Mouse (Mus musculus): Measurements from ENCODE around the gene Gm10053. TPM values are rescaled to one million over a fixed set of nuclear protein-coding genes. Genes with fewer than 3 reads are reported as not detected.

Gene Gm10053
- polyA plus RNA-seq, 1 experiment from 2014 or later: 603 TPM

GRCm38 (mm10) chr19:24873873-24874272 lies 1.6 kb upstream of the Gm10053 start:
- Histone ChIP-seq H3K27me3 (replicated peaks) (peaks cover 6% of the 10 kb centered on the region), H3K36me3 (no peaks in the 10 kb centered on the region), H3K9ac (no peak overlapping the region), H3K4me3 (no peak overlapping the region), H3K4me1 (peaks cover 26% of the 10 kb centered on the region), H3K4me2 (no peak overlapping the region), H3K27ac (replicated peaks) (no peak overlapping the region), H3K9me3 (peaks cover 6% of the 10 kb centered on the region; the same call in 1 of the 2 replicates)
- WGBS: 28% methylated on average over 2 of the region's 2 CpGs
- ATAC-seq (ENCODE audit: extremely low read depth, insufficient number of reproducible peaks, low FRiP score, low TSS enrichment): no peak

- H3K9ac ChIP-seq: no peak overlapping the region
- H3K9me3 ChIP-seq: peaks cover 6% of the 10 kb centered on the region; the same call in 1 of the 2 replicates
- peaks cover 18% of the 10 kb centered on the region; the same call in 1 of the 2 replicates for H3K27me3 ChIP-seq (replicated peaks)
- H3K4me2 ChIP-seq: no peak overlapping the region
- H3K27ac ChIP-seq (replicated peaks): no peak overlapping the region
- WGBS: 49% methylated on average over 4 of the region's 4 CpGs
- peaks cover 13% of the 10 kb centered on the region for H3K4me1 ChIP-seq
- no peak for ATAC-seq (ENCODE audit: extremely low read depth, insufficient number of reproducible peaks, low FRiP score, low TSS enrichment)
- H3K4me3 ChIP-seq: no peak overlapping the region
- no peaks in the 10 kb centered on the region for H3K36me3 ChIP-seq
Observed at GRCm38 (mm10) chr19:24881237-24881636, 5.8 kb downstream of the Gm10053 start.

- peaks cover 45% of the 10 kb centered on the region for H3K27me3 ChIP-seq (replicated peaks)
- no peak overlapping the region for H3K4me3 ChIP-seq
Observed at GRCm38 (mm10) chr19:24885504-24885903, 10.0 kb downstream of the Gm10053 start.

GRCm38 (mm10) chr19:24886888-24887287 lies 11.4 kb downstream of the Gm10053 start:
- no peak for ATAC-seq (ENCODE audit: extremely low read depth, insufficient number of reproducible peaks, low FRiP score, low TSS enrichment)
- 78% methylated on average over 3 of the region's 3 CpGs for WGBS
- peaks cover 48% of the 10 kb centered on the region for H3K27me3 ChIP-seq (replicated peaks)
- no peaks in the 10 kb centered on the region for H3K36me3 ChIP-seq
- no peak overlapping the region for H3K9ac ChIP-seq
- H3K4me2 ChIP-seq: no peak overlapping the region
- H3K9me3 ChIP-seq: no peaks in the 10 kb centered on the region
- no peak overlapping the region for H3K27ac ChIP-seq (replicated peaks)
- H3K4me3 ChIP-seq: no peak overlapping the region
- peaks cover 6% of the 10 kb centered on the region; the same call in 1 of the 2 replicates for H3K4me1 ChIP-seq

More at GRCm38 (mm10) chr19:24885504-24885903, 10.0 kb downstream of the Gm10053 start:
- Histone ChIP-seq H3K9ac (no peak overlapping the region), H3K4me2 (peak overlapping the region; percentile 3), H3K9me3 (no peaks in the 10 kb centered on the region), H3K27ac (replicated peaks) (no peak overlapping the region), H3K36me3 (no peaks in the 10 kb centered on the region), H3K4me1 (peaks cover 6% of the 10 kb centered on the region; the same call in 1 of the 2 replicates)
- no peak for ATAC-seq (ENCODE audit: extremely low read depth, insufficient number of reproducible peaks, low FRiP score, low TSS enrichment)
- WGBS: 7% methylated on average over 5 of the region's 5 CpGs

- Histone ChIP-seq H3K27me3 (replicated peaks) (peaks cover 62% of the 10 kb centered on the region), H3K4me2 (no peak overlapping the region), H3K4me3 (no peak overlapping the region), H3K9me3 (no peaks in the 10 kb centered on the region), H3K27ac (replicated peaks) (no peak overlapping the region), H3K36me3 (no peaks in the 10 kb centered on the region), H3K9ac (no peak overlapping the region), H3K4me1 (peaks cover 28% of the 10 kb centered on the region)
- 16% methylated on average over 4 of the region's 4 CpGs for WGBS
- ATAC-seq (ENCODE audit: extremely low read depth, insufficient number of reproducible peaks, low FRiP score, low TSS enrichment): no peak
Observed at GRCm38 (mm10) chr19:24896536-24896935, 21.1 kb downstream of the Gm10053 start.

GRCm38 (mm10) chr19:24897006-24897895 lies 21.8 kb downstream of the Gm10053 start:
- peak overlapping the region; percentile 9; the same call in 1 of the 2 replicates for H3K9ac ChIP-seq
- peak overlapping the region; percentile 61 for H3K4me2 ChIP-seq
- peak overlapping the region; percentile 41 for H3K4me3 ChIP-seq
- H3K27ac ChIP-seq (replicated peaks): no peak overlapping the region
- ATAC-seq (ENCODE audit: extremely low read depth, insufficient number of reproducible peaks, low FRiP score, low TSS enrichment): no peak
- 2% methylated on average over 57 of the region's 57 CpGs for WGBS
- peaks cover 28% of the 10 kb centered on the region for H3K4me1 ChIP-seq
- H3K36me3 ChIP-seq: no peaks in the 10 kb centered on the region
- no peaks in the 10 kb centered on the region for H3K9me3 ChIP-seq
- H3K27me3 ChIP-seq (replicated peaks): peaks cover 70% of the 10 kb centered on the region

- Histone ChIP-seq H3K9me3 (no peaks in the 10 kb centered on the region), H3K36me3 (no peaks in the 10 kb centered on the region), H3K27me3 (replicated peaks) (peaks cover 78% of the 10 kb centered on the region), H3K9ac (no peak overlapping the region), H3K4me2 (peak overlapping the region; percentile 61), H3K4me3 (peak overlapping the region; percentile 41; the same call in 1 of the 2 replicates), H3K4me1 (peaks cover 28% of the 10 kb centered on the region), H3K27ac (replicated peaks) (no peak overlapping the region)
- WGBS: 3% methylated on average over 20 of the region's 20 CpGs
- no peak for ATAC-seq (ENCODE audit: extremely low read depth, insufficient number of reproducible peaks, low FRiP score, low TSS enrichment)
Observed at GRCm38 (mm10) chr19:24897896-24898736, 22.6 kb downstream of the Gm10053 start.

GRCm38 (mm10) chr19:24898737-24899577 lies 23.5 kb downstream of the Gm10053 start:
- Histone ChIP-seq H3K4me3 (peak overlapping the region; percentile 57), H3K27ac (replicated peaks) (no peak overlapping the region), H3K27me3 (replicated peaks) (peaks cover 87% of the 10 kb centered on the region), H3K36me3 (no peaks in the 10 kb centered on the region), H3K9me3 (no peaks in the 10 kb centered on the region), H3K4me2 (peak overlapping the region; percentile 85), H3K4me1 (peaks cover 28% of the 10 kb centered on the region), H3K9ac (no peak overlapping the region)
- no peak for ATAC-seq (ENCODE audit: extremely low read depth, insufficient number of reproducible peaks, low FRiP score, low TSS enrichment)
- WGBS: 4% methylated on average over 34 of the region's 34 CpGs

GRCm38 (mm10) chr19:24899578-24900544 lies 24.4 kb downstream of the Gm10053 start:
- ATAC-seq (ENCODE audit: extremely low read depth, insufficient number of reproducible peaks, low FRiP score, low TSS enrichment): no peak
- H3K36me3 ChIP-seq: no peaks in the 10 kb centered on the region
- H3K9ac ChIP-seq: peak overlapping the region; percentile 41; the same call in 1 of the 2 replicates
- peak overlapping the region; percentile 85 for H3K4me2 ChIP-seq
- under 1% methylated on average over 84 of the region's 84 CpGs for WGBS
- H3K27me3 ChIP-seq (replicated peaks): peaks cover 95% of the 10 kb centered on the region
- H3K27ac ChIP-seq (replicated peaks): no peak overlapping the region
- peak overlapping the region; percentile 57 for H3K4me3 ChIP-seq
- H3K4me1 ChIP-seq: peaks cover 28% of the 10 kb centered on the region
- no peaks in the 10 kb centered on the region for H3K9me3 ChIP-seq

Measured in heart, embryonic 13.5 days (tissue).